Mouse (Mus musculus): ENCODE measurements around the gene Dag1.
A peak's percentile ranks its signal among the peaks of the same experiment; 100 is the strongest.

Dag1 gene

GRCm38 (mm10) chr9:108182806-108183506 lies 80.8 kb downstream of the Dag1 start:
- DNase-seq = no peak

- no peak for DNase-seq
These were observed 85.4 kb downstream of the Dag1 start for GRCm38 (mm10) chr9:108178391-108178790.

GRCm38 (mm10) chr9:108175116-108175838 lies 88.5 kb downstream of the Dag1 start:
- DNase-seq = no peak

GRCm38 (mm10) chr9:108172777-108173350 lies 90.9 kb downstream of the Dag1 start:
- DNase-seq = no peak

GRCm38 (mm10) chr9:108169751-108170150 lies 94.0 kb downstream of the Dag1 start:
- DNase-seq = no peak

GRCm38 (mm10) chr9:108165143-108165542 lies 98.6 kb downstream of the Dag1 start:
- no peak for DNase-seq

- peak in 1 of 2 experiments; percentile 16 for DNase-seq
These were observed 100.0 kb downstream of the Dag1 start for GRCm38 (mm10) chr9:108163646-108164284.

- no peak for DNase-seq
These were observed 105.9 kb downstream of the Dag1 start for GRCm38 (mm10) chr9:108157891-108158290.

- DNase-seq = no peak
These were observed 106.3 kb downstream of the Dag1 start for GRCm38 (mm10) chr9:108157451-108157850.

GRCm38 (mm10) chr9:108156786-108157185 lies 107.0 kb downstream of the Dag1 start:
- no peak for DNase-seq

GRCm38 (mm10) chr9:108154814-108155213 lies 108.9 kb downstream of the Dag1 start:
- no peak for DNase-seq
